ENCODE assay signal across 19 mouse cellular contexts in the genomic region with DNA sequence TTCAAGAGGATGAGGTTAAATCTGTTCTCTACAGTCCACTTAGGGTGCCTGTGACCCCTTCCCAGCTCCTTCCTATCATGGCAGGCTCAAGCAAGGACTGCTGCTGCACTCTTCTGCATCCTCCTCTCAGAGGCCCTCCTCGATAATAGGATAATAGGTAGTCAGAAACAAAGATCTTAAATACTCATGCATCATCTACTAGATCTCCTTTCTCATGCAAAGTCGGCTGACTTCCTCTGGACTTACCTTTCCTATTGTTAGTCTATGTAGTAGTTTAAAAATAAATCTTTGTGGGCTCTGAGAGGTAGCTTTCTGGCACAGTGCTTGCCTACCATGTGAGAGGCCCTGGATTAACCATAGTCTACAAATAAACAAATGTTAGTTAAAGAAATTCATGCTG. TPM values are rescaled to one million over a fixed set of nuclear protein-coding genes. Genes with fewer than 3 reads are reported as not detected.
DNase-seq lines count a peak whose midpoint lies in the region; ATAC-seq and TF ChIP-seq lines count a peak whose summit lies in the region.
"Had no signal": no experiment of that assay in that cellular context is flagged by ENCODE, and none has a peak within 500 bp of the region (broad histone marks: within the 10 kb centered on the region; RNA-seq: fewer than 3 reads in every experiment).

No protein-coding gene starts in this region.

- H3K79me2 ChIP-seq in CH12.LX (replicated peaks; ENCODE audit: control insufficient read depth, extremely low read depth, insufficient read depth, poor library complexity, severe bottlenecking): peaks cover 42% of the 10 kb centered on the region

- in situ Hi-C loops in CH12.LX (cut with MboI; ENCODE audit: low pct_ligation_motif_present, low pct_unique_long_range_greater_than_20kb, low sequenced_read_pairs): no loop called here

- no peak for TF ChIP-seq EP300 in CH12.LX (IDR thresholded peaks at IDR 0.05; ENCODE audit: low read length)

- H3K27ac ChIP-seq in CH12.LX (ENCODE audit: insufficient read depth, low read depth): peak overlapping the region; percentile 52; the same call in 1 of the 2 replicates
- no peak overlapping the region for H3K27ac ChIP-seq in kidney, embryonic 14.5 days (ENCODE audit: low read depth, low read length)
- H3K27ac ChIP-seq: embryonic facial prominence, embryonic 10.5 days; embryonic facial prominence, embryonic 12.5 days; forebrain, embryonic 13.5 days; forebrain, embryonic 15.5 days had no signal

- no peak for ATAC-seq in kidney, embryonic 14.5 days (ENCODE audit: low FRiP score, low TSS enrichment)
- ATAC-seq: forebrain, embryonic 13.5 days; forebrain, embryonic 15.5 days; forebrain, postnatal 0 days had no signal

- H3K4me1 ChIP-seq in CH12.LX (ENCODE audit: control insufficient read depth in 1 of 2, insufficient read depth in 2 of 2): peaks cover 21 to 73% of the 10 kb centered on the region in 2 experiments
- peaks cover 13% of the 10 kb centered on the region; the same call in 1 of the 2 replicates for H3K4me1 ChIP-seq in kidney, embryonic 14.5 days (ENCODE audit: control insufficient read depth, insufficient read depth, low read length)
- H3K4me1 ChIP-seq: forebrain, embryonic 15.5 days had no signal

- no peaks in the 10 kb centered on the region for H3K27me3 ChIP-seq in CH12.LX (replicated peaks)
- H3K27me3 ChIP-seq in kidney, embryonic 14.5 days (ENCODE audit: control insufficient read depth, insufficient read depth, low read length): no peaks in the 10 kb centered on the region
- H3K27me3 ChIP-seq: embryonic facial prominence, embryonic 12.5 days; forebrain, embryonic 13.5 days; forebrain, embryonic 15.5 days had no signal

- dilution Hi-C loops in CH12.LX (cut with MboI; ENCODE audit: extremely low pct_ligation_motif_present, extremely low pct_unique_long_range_greater_than_20kb, low sequenced_read_pairs): no loop called here

- 81% methylated on average over 2 of the region's 2 CpGs for WGBS in kidney, embryonic 14.5 days

- no peak for DNase-seq in CH12.LX (ENCODE audit: extremely low read depth)
- DNase-seq in ES-CJ7 (ENCODE audit: low read depth, low spot score): peak; percentile 69
- peak; percentile 78 for DNase-seq in ZHBTc4 (ENCODE audit: low read depth, low spot score)
- DNase-seq in urinary bladder, postnatal 10 days (ENCODE audit: low spot score): no peak
- DNase-seq: adrenal gland, adult 2 months; adrenal gland, postnatal 10 days; adrenal gland, postnatal 25 days; cerebellum, adult 11 months; cerebellum, adult 18-20 months; cerebellum, adult 9-10 months; cerebellum, postnatal 10 days; cerebellum, postnatal 25 days; forebrain, postnatal 0 days had no signal

- no peaks in the 10 kb centered on the region for H3K9me3 ChIP-seq in CH12.LX (replicated peaks; ENCODE audit: low read length)
- H3K9me3 ChIP-seq in kidney, embryonic 14.5 days (ENCODE audit: control insufficient read depth, low read length): no peaks in the 10 kb centered on the region
- H3K9me3 ChIP-seq: embryonic facial prominence, embryonic 10.5 days; embryonic facial prominence, embryonic 12.5 days; forebrain, embryonic 13.5 days; forebrain, embryonic 15.5 days had no signal

- H3K9ac ChIP-seq in CH12.LX (ENCODE audit: insufficient read depth, low read depth): peak overlapping the region; percentile 1; the same call in 1 of the 2 replicates
- H3K9ac ChIP-seq in kidney, embryonic 14.5 days (ENCODE audit: low read depth, low read length): no peak overlapping the region
- H3K9ac ChIP-seq: embryonic facial prominence, embryonic 12.5 days; forebrain, embryonic 13.5 days; forebrain, embryonic 15.5 days; forebrain, postnatal 0 days had no signal

- no peak for TF ChIP-seq POLR2A in CH12.LX (IDR thresholded peaks at IDR 0.05; ENCODE audit: low read depth, low read length)

- 0 out of 2 replicates have a peak overlapping the region, but pooled peaks have one; percentile 3 for H3K4me2 ChIP-seq in CH12.LX (ENCODE audit: insufficient read depth, low read depth, poor library complexity, severe bottlenecking)
- no peak overlapping the region for H3K4me2 ChIP-seq in kidney, embryonic 14.5 days (replicated peaks; ENCODE audit: low read depth, low read length)
- H3K4me2 ChIP-seq: embryonic facial prominence, embryonic 12.5 days; forebrain, embryonic 13.5 days; forebrain, embryonic 15.5 days had no signal

- TF ChIP-seq CTCF in CH12.LX (conservative IDR thresholded peaks at IDR 0.05 in 1 of 2, IDR thresholded peaks at IDR 0.05 in 1 of 2; ENCODE audit: low read depth in 2 of 2, low read length in 2 of 2): no peak

- no peak overlapping the region for H3K4me3 ChIP-seq in CH12.LX (replicated peaks in 1 of 3; ENCODE audit: low read depth in 2 of 3, low read length in 2 of 3, poor library complexity in 1 of 3)
- no peak overlapping the region for H3K4me3 ChIP-seq in kidney, embryonic 14.5 days (ENCODE audit: low read length)
- H3K4me3 ChIP-seq: embryonic facial prominence, embryonic 10.5 days; embryonic facial prominence, embryonic 12.5 days; forebrain, embryonic 13.5 days; forebrain, embryonic 15.5 days had no signal

- no peaks in the 10 kb centered on the region for H3K36me3 ChIP-seq in CH12.LX (replicated peaks in 1 of 2; ENCODE audit: control insufficient read depth in 1 of 2, insufficient read depth in 1 of 2, low read length in 1 of 2)
- no peaks in the 10 kb centered on the region for H3K36me3 ChIP-seq in kidney, embryonic 14.5 days (ENCODE audit: control insufficient read depth, insufficient read depth, low read length)
- H3K36me3 ChIP-seq: embryonic facial prominence, embryonic 10.5 days; embryonic facial prominence, embryonic 12.5 days; forebrain, embryonic 15.5 days had no signal

- TF ChIP-seq RAD21 in CH12.LX (IDR thresholded peaks at IDR 0.05; ENCODE audit: low read depth, low read length): no peak

TF ChIP-seq in CH12.LX, 34 proteins besides CTCF, POLR2A, EP300 and RAD21:
- no peak for TF ChIP-seq PAX5 (IDR thresholded peaks at IDR 0.05; ENCODE audit: low read length)
- no peak for TF ChIP-seq RCOR1 (conservative IDR thresholded peaks at IDR 0.05; ENCODE audit: low read depth, low read length)
- no peak for TF ChIP-seq SIN3A (IDR thresholded peaks at IDR 0.05; ENCODE audit: low read length)
- TF ChIP-seq HCFC1 (IDR thresholded peaks at IDR 0.05; ENCODE audit: low read depth, low read length): no peak
- no peak for TF ChIP-seq E2F4 (IDR thresholded peaks at IDR 0.05; ENCODE audit: insufficient replicate concordance, low read depth, low read length)
- no peak for TF ChIP-seq KAT2A (IDR thresholded peaks at IDR 0.05; ENCODE audit: insufficient replicate concordance, low read length)
- no peak for TF ChIP-seq TBP (conservative IDR thresholded peaks at IDR 0.05; ENCODE audit: low read depth, low read length)
- no peak for TF ChIP-seq ZC3H11A (IDR thresholded peaks at IDR 0.05; ENCODE audit: low read depth, low read length)
- no peak for TF ChIP-seq ETS1 (conservative IDR thresholded peaks at IDR 0.05; ENCODE audit: low read depth, low read length)
- no peak for TF ChIP-seq ELF1 (IDR thresholded peaks at IDR 0.05; ENCODE audit: low read depth, low read length)
- TF ChIP-seq JUN (IDR thresholded peaks at IDR 0.05; ENCODE audit: insufficient read depth, low read depth, low read length): no peak
- no peak for TF ChIP-seq MAFK (IDR thresholded peaks at IDR 0.05; ENCODE audit: insufficient replicate concordance, low read length)
- TF ChIP-seq POLR2AphosphoS2 (IDR thresholded peaks at IDR 0.05; ENCODE audit: low read depth, low read length): no peak
- no peak for TF ChIP-seq NELFE (IDR thresholded peaks at IDR 0.05; ENCODE audit: low read depth, low read length)
- no peak for TF ChIP-seq MYC (IDR thresholded peaks at IDR 0.05; ENCODE audit: low read depth, low read length)
- TF ChIP-seq IRF4 (IDR thresholded peaks at IDR 0.05; ENCODE audit: low read depth, low read length): no peak
- TF ChIP-seq USF1 (IDR thresholded peaks at IDR 0.05; ENCODE audit: low read depth, low read length): no peak
- no peak for TF ChIP-seq ZNF384 (IDR thresholded peaks at IDR 0.05; ENCODE audit: low read depth, low read length)
- no peak for TF ChIP-seq TCF12 (IDR thresholded peaks at IDR 0.05; ENCODE audit: low read depth, low read length)
TF ChIP-seq in CH12.LX: peak in this region for 0.

RNA-seq across cellular contexts. Expression of a gene that starts 18.4 kb away (rescaled TPM):
- total RNA-seq in CH12.LX (2012; rRNA removed): 16.1 and 16.2 TPM in 2 replicates
- 5.1 and 6.0 TPM in 2 replicates for total RNA-seq in CH12.LX (2014; rRNA removed)
- polyA plus RNA-seq in CH12.LX (2012; ENCODE audit: insufficient read length, low read depth): 15.0 and 17.1 TPM in 2 replicates
- 21.9 and 23.2 TPM in 2 replicates for polyA plus RNA-seq in kidney, embryonic 14.5 days (2014; fragmentation: Nextera tagmentation; extraction: Ambion mirVana)

RNA-seq across cellular contexts. Expression of a gene that starts 57.8 kb away (rescaled TPM):
- total RNA-seq in CH12.LX (2012; rRNA removed): 0.04 and 0.08 TPM in 2 replicates
- total RNA-seq in CH12.LX (2014; rRNA removed): 0.16 and 0.27 TPM in 2 replicates
- 0.19 and 0.20 TPM in 2 replicates for polyA plus RNA-seq in CH12.LX (2012; ENCODE audit: insufficient read length, low read depth)
- 1.4 and 2.9 TPM in 2 replicates for polyA plus RNA-seq in kidney, embryonic 14.5 days (2014; fragmentation: Nextera tagmentation; extraction: Ambion mirVana)
- total RNA-seq: MEL had no signal
- polyA plus RNA-seq: forebrain, embryonic 13.5 days had no signal

Comparison
In these comparisons a context has a peak if more than half of its experiments do, and no peak if none do; other contexts are left out.
1. DNase-seq: peak in ES-CJ7 (single experiment) and ZHBTc4 (single experiment); none in CH12.LX (single experiment) and urinary bladder, postnatal 10 days (single experiment).